Comparison of ENCODE assay signal across 11 mouse cellular contexts in genomic region chr3:139023585-139023984, GRCm38 (mm10). TPM values are rescaled to one million over a fixed set of nuclear protein-coding genes. Genes with fewer than 3 reads are reported as not detected.
A peak's percentile ranks its signal among the peaks of the same experiment; 100 is the strongest.
DNase-seq lines count a peak whose midpoint lies in the region; ATAC-seq and TF ChIP-seq lines count a peak whose summit lies in the region.
"Had no signal": no experiment of that assay in that cellular context is flagged by ENCODE, and none has a peak within 500 bp of the region (broad histone marks: within the 10 kb centered on the region; RNA-seq: fewer than 3 reads in every experiment).

No protein-coding gene starts in this region.

- H3K27ac ChIP-seq in hindbrain, embryonic 14.5 days, result no peak overlapping the region
- no peak overlapping the region for H3K27ac ChIP-seq in neural tube, embryonic 14.5 days (ENCODE audit: low read depth, low read length)
- H3K27ac ChIP-seq: gastrocnemius, adult 2 months; heart, embryonic 15.5 days; kidney, postnatal 0 days; lung, embryonic 15.5 days had no signal

- peaks cover 10% of the 10 kb centered on the region for H3K4me1 ChIP-seq in hindbrain, embryonic 14.5 days (replicated peaks; ENCODE audit: control insufficient read depth, insufficient read depth, low read length)
- H3K4me1 ChIP-seq in neural tube, embryonic 14.5 days (ENCODE audit: control insufficient read depth, insufficient read depth, low read length), result peaks cover 8% of the 10 kb centered on the region; the same call in 1 of the 2 replicates
- no peaks in the 10 kb centered on the region; the same call in 1 of the 2 replicates for H3K4me1 ChIP-seq in lung, adult 2 months (ENCODE audit: control insufficient read depth, insufficient read depth, low read length)
- H3K4me1 ChIP-seq: lung, embryonic 15.5 days had no signal

- no peaks in the 10 kb centered on the region for H3K36me3 ChIP-seq in hindbrain, embryonic 14.5 days (replicated peaks; ENCODE audit: control insufficient read depth, insufficient read depth)
- H3K36me3 ChIP-seq in neural tube, embryonic 14.5 days (ENCODE audit: control insufficient read depth, insufficient read depth, low read length), result no peaks in the 10 kb centered on the region
- H3K36me3 ChIP-seq: heart, embryonic 15.5 days; lung, embryonic 15.5 days had no signal

- no peaks in the 10 kb centered on the region for H3K27me3 ChIP-seq in hindbrain, embryonic 14.5 days (ENCODE audit: control insufficient read depth, insufficient read depth, low read length)
- H3K27me3 ChIP-seq in neural tube, embryonic 14.5 days (ENCODE audit: control insufficient read depth, insufficient read depth, low read length), result no peaks in the 10 kb centered on the region
- H3K27me3 ChIP-seq: heart, embryonic 15.5 days; lung, embryonic 15.5 days had no signal

- WGBS in hindbrain, embryonic 14.5 days, result 28% methylated on average over 8 of the region's 8 CpGs
- 23% methylated on average over 8 of the region's 8 CpGs for WGBS in neural tube, embryonic 14.5 days
- 83% methylated on average over 8 of the region's 8 CpGs for WGBS in lung, adult 2 months

- DNase-seq in cerebellum, adult 18-20 months, result peak; percentile 91 to 93
- DNase-seq in embryo, embryonic 11 days, result peak; percentile 35
- DNase-seq in hindbrain, embryonic 14.5 days (ENCODE audit: low spot score), result peak; percentile 68
- no peak for DNase-seq in lung, adult 2 months
- DNase-seq in gastrocnemius, adult 18-20 months (ENCODE audit: low spot score), result no peak
- DNase-seq in left cerebral cortex, adult 9 months (ENCODE audit: low spot score in 2 of 2), result no peak
- DNase-seq: gastrocnemius, adult 2 months had no signal

- H3K9me3 ChIP-seq in hindbrain, embryonic 14.5 days (ENCODE audit: control insufficient read depth, low read length), result no peaks in the 10 kb centered on the region
- H3K9me3 ChIP-seq in neural tube, embryonic 14.5 days (ENCODE audit: control insufficient read depth, low read length), result no peaks in the 10 kb centered on the region
- H3K9me3 ChIP-seq: heart, embryonic 15.5 days; lung, embryonic 15.5 days had no signal

- TF ChIP-seq POLR2A in lung, adult 2 months (IDR thresholded peaks at IDR 0.05; ENCODE audit: borderline replicate concordance, extremely low read depth, low read depth, low read length), result no peak

- peak; percentile 93 for ATAC-seq in hindbrain, embryonic 14.5 days (ENCODE audit: low FRiP score)
- ATAC-seq in neural tube, embryonic 14.5 days (ENCODE audit: low read depth), result peak; percentile 92

- H3K4me2 ChIP-seq in hindbrain, embryonic 14.5 days (replicated peaks), result no peak overlapping the region
- no peak overlapping the region for H3K4me2 ChIP-seq in neural tube, embryonic 14.5 days (ENCODE audit: low read depth, low read length)
- H3K4me2 ChIP-seq: heart, embryonic 15.5 days; lung, embryonic 15.5 days had no signal

- no peak for TF ChIP-seq CTCF in lung, adult 2 months (IDR thresholded peaks at IDR 0.05; ENCODE audit: insufficient read depth, low read length)

- H3K9ac ChIP-seq in hindbrain, embryonic 14.5 days, result no peak overlapping the region
- H3K9ac ChIP-seq in neural tube, embryonic 14.5 days (replicated peaks; ENCODE audit: low read depth, low read length), result no peak overlapping the region
- H3K9ac ChIP-seq: heart, embryonic 15.5 days; lung, embryonic 15.5 days had no signal

- H3K4me3 ChIP-seq in hindbrain, embryonic 14.5 days (replicated peaks; ENCODE audit: low read length), result no peak overlapping the region
- no peak overlapping the region for H3K4me3 ChIP-seq in neural tube, embryonic 14.5 days (ENCODE audit: low read depth, low read length)
- no peak overlapping the region for H3K4me3 ChIP-seq in lung, adult 2 months (replicated peaks; ENCODE audit: extremely low read depth, low read depth, low read length)
- H3K4me3 ChIP-seq: gastrocnemius, adult 2 months; heart, embryonic 15.5 days; lung, embryonic 15.5 days had no signal

RNA-seq across cellular contexts. Expression of gene Rap1gds1, which starts 51.4 kb away (rescaled TPM):
- 93.7 and 109 TPM in 2 replicates for polyA plus RNA-seq in hindbrain, embryonic 14.5 days (2014; fragmentation: Nextera tagmentation; extraction: Ambion mirVana)
- polyA plus RNA-seq in neural tube, embryonic 14.5 days (2014; fragmentation: Nextera tagmentation; extraction: Ambion mirVana), result 107 and 135 TPM in 2 replicates
- polyA plus RNA-seq in lung, adult 2 months (2012; rRNA removed), result 11.5 and 19.6 TPM in 2 replicates
- total RNA-seq in gastrocnemius, adult 18-20 months (2021), result 10 to 100 TPM; 35.9 to 38.6 TPM

Comparison
In these comparisons a context has a peak if more than half of its experiments do, and no peak if none do; other contexts are left out.
1. DNase-seq: peak in cerebellum, adult 18-20 months (2 of 2), embryo, embryonic 11 days (single experiment) and hindbrain, embryonic 14.5 days (single experiment); none in lung, adult 2 months (single experiment), gastrocnemius, adult 18-20 months (single experiment) and left cerebral cortex, adult 9 months (0 of 2).